ENCODE assay signal across 16 mouse cellular contexts in genomic region chr6:101501716-101502115, GRCm38 (mm10).
"Had no signal": no experiment of that assay in that cellular context is flagged by ENCODE, and none has a peak within 500 bp of the region (broad histone marks: within the 10 kb centered on the region; RNA-seq: fewer than 3 reads in every experiment).

No protein-coding gene starts in this region.

- H3K9ac ChIP-seq: kidney, embryonic 15.5 days; limb, embryonic 15.5 days; liver, embryonic 12.5 days; lung, embryonic 14.5 days; neural tube, embryonic 15.5 days had no signal

- DNase-seq: kidney, adult 2 months; kidney, postnatal 25 days; lung, postnatal 10 days; lung, postnatal 4 days; midbrain, embryonic 14.5 days; right cerebral cortex, postnatal 4 days; spleen, adult 18-20 months; thymus, adult 18-20 months; thymus, postnatal 14 days had no signal

- H3K27ac ChIP-seq: kidney, embryonic 15.5 days; limb, embryonic 15.5 days; liver, embryonic 12.5 days; midbrain, embryonic 10.5 days; neural tube, embryonic 15.5 days had no signal

- H3K4me2 ChIP-seq: kidney, embryonic 15.5 days; limb, embryonic 15.5 days; liver, embryonic 12.5 days; lung, embryonic 14.5 days; neural tube, embryonic 15.5 days had no signal

- H3K4me1 ChIP-seq: kidney, embryonic 15.5 days; liver, embryonic 12.5 days; midbrain, embryonic 10.5 days; neural tube, embryonic 15.5 days had no signal

- H3K27me3 ChIP-seq: kidney, embryonic 15.5 days; limb, embryonic 15.5 days; liver, embryonic 12.5 days; neural tube, embryonic 15.5 days had no signal

- H3K9me3 ChIP-seq: kidney, embryonic 15.5 days; limb, embryonic 15.5 days; liver, embryonic 12.5 days; midbrain, embryonic 10.5 days; neural tube, embryonic 15.5 days had no signal

- ATAC-seq: liver, embryonic 12.5 days had no signal

- H3K4me3 ChIP-seq: kidney, embryonic 15.5 days; limb, embryonic 15.5 days; liver, embryonic 12.5 days; midbrain, embryonic 10.5 days; myocyte; neural tube, embryonic 15.5 days had no signal

- H3K36me3 ChIP-seq: kidney, embryonic 15.5 days; limb, embryonic 15.5 days; liver, embryonic 12.5 days; midbrain, embryonic 10.5 days; neural tube, embryonic 15.5 days had no signal
